ENCODE assay signal across 20 mouse cellular contexts in the genomic region with DNA sequence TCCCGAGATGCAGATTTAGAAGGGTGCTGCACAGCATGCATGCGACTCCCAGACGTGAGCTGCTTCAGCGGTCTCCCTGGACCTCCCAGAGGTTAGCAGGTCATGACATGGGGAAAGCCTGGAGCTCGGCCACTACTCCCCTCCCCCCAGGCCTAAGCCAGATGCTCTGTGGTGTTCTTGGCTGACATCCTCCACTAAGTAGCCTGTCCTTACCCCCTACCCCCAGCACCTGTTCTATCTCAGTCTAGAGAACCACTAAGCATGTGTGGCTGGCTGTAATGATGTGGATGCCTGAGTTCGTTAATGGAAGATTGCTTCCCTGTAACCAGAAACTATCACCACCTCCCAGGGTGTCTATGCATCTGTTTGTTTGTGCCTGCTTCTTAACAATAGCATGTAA.
DNase-seq lines count a peak whose midpoint lies in the region; ATAC-seq and TF ChIP-seq lines count a peak whose summit lies in the region.
"Had no signal": no experiment of that assay in that cellular context is flagged by ENCODE, and none has a peak within 500 bp of the region (broad histone marks: within the 10 kb centered on the region; RNA-seq: fewer than 3 reads in every experiment).

No protein-coding gene starts in this region.

- H3K79me3 ChIP-seq in C2C12 (ENCODE audit: low read depth) = peaks cover 17% of the 10 kb centered on the region

- no peak for DNase-seq in forebrain, embryonic 10.5 days (ENCODE audit: extremely low spot score, low spot score)
- DNase-seq in kidney, postnatal 10 days = no peak
- no peak for DNase-seq in spleen, postnatal 14 days (ENCODE audit: low spot score in 2 of 2)
- DNase-seq: adrenal gland, postnatal 36 days; cerebellum, adult 11 months; kidney, adult 9 months; thymus, adult 2 months; thymus, postnatal 4 days had no signal

- ATAC-seq in forebrain, embryonic 13.5 days = no peak
- ATAC-seq in kidney, embryonic 15.5 days (replicated peaks; ENCODE audit: low FRiP score) = 0 out of 2 replicates have a peak, but pooled peaks have one; percentile 52
- ATAC-seq in neural tube, embryonic 15.5 days (ENCODE audit: low FRiP score) = 0 out of 2 replicates have a peak, but pooled peaks have one; percentile 29
- ATAC-seq: CD4-positive, CD25-positive, alpha-beta regulatory T cell, adult 4 months; forebrain, embryonic 14.5 days; intestine, embryonic 16.5 days; midbrain, embryonic 16.5 days had no signal

- H3K4me1 ChIP-seq in forebrain, embryonic 10.5 days = peaks cover 11% of the 10 kb centered on the region
- peaks cover 11% of the 10 kb centered on the region for H3K4me1 ChIP-seq in forebrain, embryonic 13.5 days
- peaks cover 18% of the 10 kb centered on the region; the same call in 1 of the 2 replicates for H3K4me1 ChIP-seq in kidney, embryonic 15.5 days
- H3K4me1 ChIP-seq in neural tube, embryonic 15.5 days = peaks cover 14% of the 10 kb centered on the region
- H3K4me1 ChIP-seq: embryonic facial prominence, embryonic 12.5 days had no signal

- no peak overlapping the region for H3K9ac ChIP-seq in forebrain, embryonic 13.5 days
- H3K9ac ChIP-seq in kidney, embryonic 15.5 days = no peak overlapping the region
- H3K9ac ChIP-seq in neural tube, embryonic 15.5 days (replicated peaks) = no peak overlapping the region
- H3K9ac ChIP-seq: embryonic facial prominence, embryonic 12.5 days had no signal

- H3K4me2 ChIP-seq in forebrain, embryonic 13.5 days = no peak overlapping the region
- no peak overlapping the region for H3K4me2 ChIP-seq in kidney, embryonic 15.5 days
- H3K4me2 ChIP-seq in neural tube, embryonic 15.5 days = no peak overlapping the region
- H3K4me2 ChIP-seq: embryonic facial prominence, embryonic 12.5 days; heart, embryonic 11.5 days had no signal

- no peaks in the 10 kb centered on the region for H3K27me3 ChIP-seq in forebrain, embryonic 10.5 days (ENCODE audit: poor library complexity, severe bottlenecking)
- no peaks in the 10 kb centered on the region for H3K27me3 ChIP-seq in forebrain, embryonic 13.5 days
- no peaks in the 10 kb centered on the region for H3K27me3 ChIP-seq in kidney, embryonic 15.5 days
- H3K27me3 ChIP-seq in C2C12 (ENCODE audit: control insufficient read depth, insufficient read depth, insufficient read length) = no peaks in the 10 kb centered on the region
- no peaks in the 10 kb centered on the region for H3K27me3 ChIP-seq in neural tube, embryonic 15.5 days (replicated peaks)
- H3K27me3 ChIP-seq: embryonic facial prominence, embryonic 12.5 days had no signal

- TF ChIP-seq CTCF in C2C12 (IDR thresholded peaks at IDR 0.05; ENCODE audit: control insufficient read depth, insufficient read depth, insufficient read length) = no peak

- H3K9me3 ChIP-seq in forebrain, embryonic 10.5 days = no peaks in the 10 kb centered on the region
- H3K9me3 ChIP-seq in forebrain, embryonic 13.5 days (replicated peaks) = no peaks in the 10 kb centered on the region
- no peaks in the 10 kb centered on the region for H3K9me3 ChIP-seq in kidney, embryonic 15.5 days (replicated peaks)
- no peaks in the 10 kb centered on the region for H3K9me3 ChIP-seq in neural tube, embryonic 15.5 days (replicated peaks)
- H3K9me3 ChIP-seq: embryonic facial prominence, embryonic 12.5 days had no signal

- 56% methylated on average over 6 of the region's 6 CpGs for WGBS in forebrain, embryonic 10.5 days
- 60% methylated on average over 6 of the region's 6 CpGs for WGBS in forebrain, embryonic 13.5 days
- 25% methylated on average over 6 of the region's 6 CpGs for WGBS in kidney, embryonic 15.5 days
- WGBS in neural tube, embryonic 15.5 days = 54% methylated on average over 6 of the region's 6 CpGs

- 0 out of 2 replicates have a peak overlapping the region, but pooled peaks have one; percentile 1 for H3K27ac ChIP-seq in forebrain, embryonic 10.5 days
- no peak overlapping the region for H3K27ac ChIP-seq in forebrain, embryonic 13.5 days
- no peak overlapping the region for H3K27ac ChIP-seq in kidney, embryonic 15.5 days
- 0 out of 2 replicates have a peak overlapping the region, but pooled peaks have one; percentile 6 for H3K27ac ChIP-seq in neural tube, embryonic 15.5 days (replicated peaks)
- H3K27ac ChIP-seq: embryonic facial prominence, embryonic 12.5 days; macrophage had no signal

- peaks cover 13% of the 10 kb centered on the region for H3K36me3 ChIP-seq in forebrain, embryonic 10.5 days (replicated peaks)
- peaks cover 5% of the 10 kb centered on the region; the same call in 1 of the 2 replicates for H3K36me3 ChIP-seq in forebrain, embryonic 13.5 days (ENCODE audit: poor library complexity, severe bottlenecking)
- no peaks in the 10 kb centered on the region for H3K36me3 ChIP-seq in kidney, embryonic 15.5 days
- peaks cover 18% of the 10 kb centered on the region for H3K36me3 ChIP-seq in C2C12 (ENCODE audit: control insufficient read depth, insufficient read depth)
- no peaks in the 10 kb centered on the region; the same call in 1 of the 2 replicates for H3K36me3 ChIP-seq in neural tube, embryonic 15.5 days
- H3K36me3 ChIP-seq: embryonic facial prominence, embryonic 12.5 days had no signal

- H3ac ChIP-seq in C2C12 (ENCODE audit: control insufficient read depth, insufficient read length, low read depth) = no peak overlapping the region

- peaks cover 76% of the 10 kb centered on the region for H3K79me2 ChIP-seq in C2C12 (ENCODE audit: control insufficient read depth, insufficient read depth)

- H3K4me3 ChIP-seq in forebrain, embryonic 10.5 days = no peak overlapping the region
- H3K4me3 ChIP-seq in forebrain, embryonic 13.5 days = no peak overlapping the region
- no peak overlapping the region for H3K4me3 ChIP-seq in kidney, embryonic 15.5 days (replicated peaks)
- no peak overlapping the region for H3K4me3 ChIP-seq in C2C12 (ENCODE audit: insufficient read depth, poor library complexity, severe bottlenecking)
- no peak overlapping the region for H3K4me3 ChIP-seq in neural tube, embryonic 15.5 days (replicated peaks)
- H3K4me3 ChIP-seq: embryonic facial prominence, embryonic 12.5 days; erythroblast, embryonic 14.5 days had no signal

TF ChIP-seq in C2C12, 6 proteins besides CTCF, POLR2A, EP300 and RAD21:
- TF ChIP-seq MYOD1 (IDR thresholded peaks at IDR 0.05; ENCODE audit: control insufficient read depth, insufficient read length, low read depth) (peak; percentile 61), MYOG (IDR thresholded peaks at IDR 0.05; ENCODE audit: control insufficient read depth, extremely low read depth, insufficient read length) (no peak)

Comparison
In these comparisons a context has a peak if more than half of its experiments do, and no peak if none do; other contexts are left out.
1. H3K27ac ChIP-seq: peak in forebrain, embryonic 10.5 days (single experiment) and neural tube, embryonic 15.5 days (single experiment); none in forebrain, embryonic 13.5 days (single experiment) and kidney, embryonic 15.5 days (single experiment).